Mouse (Mus musculus) fat pad, adult 2 months (tissue): ENCODE results near the gene Chst10.

Source experiments
- DNase-seq: peaks from one replicate; pipeline ENCODE4 v3.0.0-alpha.2; 2011; ENCODE audit warnings: low read depth, low spot score; ENCODE audit errors: extremely low read depth

The Chst10 gene

GRCm38 (mm10) chr1:38897431-38898248 is at the start of gene Chst10:
Gene Chst10 (minus strand): TSS chr1:38898161.
- DNase-seq = no peak

GRCm38 (mm10) chr1:38939608-38940007 is 41.6 kb upstream of the Chst10 start:
- DNase-seq = no peak

GRCm38 (mm10) chr1:38938849-38939248 is 40.9 kb upstream of the Chst10 start, which contains the start of gene Nms:
Gene Nms (plus strand): TSS chr1:38939149.
- DNase-seq = no peak

GRCm38 (mm10) chr1:38936780-38937179 is 38.8 kb upstream of the Chst10 start:
- DNase-seq = no peak

GRCm38 (mm10) chr1:38934668-38935067 is 36.7 kb upstream of the Chst10 start:
- no peak for DNase-seq

GRCm38 (mm10) chr1:38930767-38931166 is 32.8 kb upstream of the Chst10 start:
- DNase-seq = no peak

- DNase-seq = no peak
Observed at GRCm38 (mm10) chr1:38929468-38929867, 31.5 kb upstream of the Chst10 start.

GRCm38 (mm10) chr1:38928996-38929395 is 31.0 kb upstream of the Chst10 start:
- DNase-seq = no peak

- DNase-seq = no peak
Observed at GRCm38 (mm10) chr1:38903985-38904384, 6.0 kb upstream of the Chst10 start.

GRCm38 (mm10) chr1:38902571-38902970 is 4.6 kb upstream of the Chst10 start:
- no peak for DNase-seq

GRCm38 (mm10) chr1:38893081-38893480 is 4.9 kb downstream of the Chst10 start:
- DNase-seq = no peak

- no peak for DNase-seq
Observed at GRCm38 (mm10) chr1:38891444-38891843, 6.5 kb downstream of the Chst10 start.

- no peak for DNase-seq
Observed at GRCm38 (mm10) chr1:38888803-38889202, 9.2 kb downstream of the Chst10 start.

GRCm38 (mm10) chr1:38887011-38887410 is 10.9 kb downstream of the Chst10 start:
- no peak for DNase-seq

GRCm38 (mm10) chr1:38886602-38887001 is 11.4 kb downstream of the Chst10 start:
- DNase-seq = no peak

GRCm38 (mm10) chr1:38885956-38886355 is 12.0 kb downstream of the Chst10 start:
- no peak for DNase-seq

GRCm38 (mm10) chr1:38883766-38884165 is 14.2 kb downstream of the Chst10 start:
- no peak for DNase-seq

GRCm38 (mm10) chr1:38882746-38883145 is 15.2 kb downstream of the Chst10 start:
- DNase-seq = no peak

GRCm38 (mm10) chr1:38881366-38881765 is 16.6 kb downstream of the Chst10 start:
- no peak for DNase-seq

GRCm38 (mm10) chr1:38876671-38877382 is 21.1 kb downstream of the Chst10 start:
- no peak for DNase-seq

- no peak for DNase-seq
Observed at GRCm38 (mm10) chr1:38873911-38874310, 24.1 kb downstream of the Chst10 start.

- no peak for DNase-seq
Observed at GRCm38 (mm10) chr1:38871834-38872233, 26.1 kb downstream of the Chst10 start.
